Mouse (Mus musculus) adipocyte (in vitro differentiated cells): Measurements from ENCODE around the gene Selenon.

Experiments used
- DNase-seq: peaks from one replicate; pipeline ENCODE4 v3.0.0-alpha.2; 2016; ENCODE audit warnings: low spot score

Selenon gene

GRCm38 (mm10) chr4:134577281-134577680 lies 25.3 kb upstream of the Selenon start:
- DNase-seq = no peak

GRCm38 (mm10) chr4:134575486-134575885 lies 23.5 kb upstream of the Selenon start:
- DNase-seq = no peak

GRCm38 (mm10) chr4:134572449-134573300 lies 20.7 kb upstream of the Selenon start:
- DNase-seq = no peak

- DNase-seq = no peak
These were observed 18.9 kb upstream of the Selenon start for GRCm38 (mm10) chr4:134570704-134571451.

GRCm38 (mm10) chr4:134569831-134570230 lies 17.9 kb upstream of the Selenon start:
- DNase-seq = no peak

- DNase-seq = no peak
These were observed 17.2 kb upstream of the Selenon start for GRCm38 (mm10) chr4:134569205-134569604.

GRCm38 (mm10) chr4:134567377-134568226 lies 15.6 kb upstream of the Selenon start:
- DNase-seq = no peak

- no peak for DNase-seq
These were observed 12.1 kb upstream of the Selenon start for GRCm38 (mm10) chr4:134564093-134564492.

- no peak for DNase-seq
These were observed 11.7 kb upstream of the Selenon start for GRCm38 (mm10) chr4:134563624-134564023.

- no peak for DNase-seq
These were observed 10.0 kb upstream of the Selenon start for GRCm38 (mm10) chr4:134562014-134562413.

GRCm38 (mm10) chr4:134560699-134561098 lies 8.7 kb upstream of the Selenon start:
- no peak for DNase-seq

- no peak for DNase-seq
These were observed 7.2 kb upstream of the Selenon start for GRCm38 (mm10) chr4:134559154-134559553.

GRCm38 (mm10) chr4:134558570-134559113 lies 6.7 kb upstream of the Selenon start:
- no peak for DNase-seq

GRCm38 (mm10) chr4:134557626-134558249 lies 5.8 kb upstream of the Selenon start:
- DNase-seq = no peak

- peak; percentile 44 for DNase-seq
These were observed 4.1 kb upstream of the Selenon start for GRCm38 (mm10) chr4:134555956-134556580.

GRCm38 (mm10) chr4:134553631-134554030 lies 1.7 kb upstream of the Selenon start:
- DNase-seq = peak; percentile 42

- no peak for DNase-seq
These were observed 2.1 kb downstream of the Selenon start for GRCm38 (mm10) chr4:134549899-134550298.

GRCm38 (mm10) chr4:134548169-134548938 lies 3.6 kb downstream of the Selenon start:
- DNase-seq = peak; percentile 35

- peak; percentile 35 for DNase-seq
These were observed 4.9 kb downstream of the Selenon start for GRCm38 (mm10) chr4:134546814-134547705.
